ENCODE assay signal across 24 mouse cellular contexts in the genomic region with DNA sequence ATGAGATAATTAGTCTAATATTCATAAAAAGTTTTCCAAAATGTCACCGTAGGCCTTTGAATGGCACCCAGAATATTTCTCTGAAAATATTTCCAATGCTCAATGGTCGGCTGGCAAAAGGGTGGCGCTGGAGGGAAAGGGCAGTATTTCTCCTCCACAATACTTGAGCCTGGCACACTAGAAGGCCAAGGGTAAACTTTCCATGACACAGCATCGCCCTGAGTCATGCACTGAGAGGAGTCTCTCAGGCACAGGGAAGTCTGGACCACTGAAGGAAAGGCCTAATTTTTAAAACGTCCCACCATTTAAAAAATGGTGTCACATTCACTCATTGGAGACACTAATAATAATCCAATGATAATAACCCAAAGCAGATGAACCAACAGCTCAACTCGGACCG. TPM values are rescaled to one million over a fixed set of nuclear protein-coding genes. Genes with fewer than 3 reads are reported as not detected.
DNase-seq lines count a peak whose midpoint lies in the region; ATAC-seq lines count a peak whose summit lies in the region.
"Had no signal": no experiment of that assay in that cellular context is flagged by ENCODE, and none has a peak within 500 bp of the region (broad histone marks: within the 10 kb centered on the region; RNA-seq: fewer than 3 reads in every experiment).

No protein-coding gene starts in this region.

- no peaks in the 10 kb centered on the region for H3K27me3 ChIP-seq in heart, embryonic 12.5 days (replicated peaks)
- H3K27me3 ChIP-seq: embryonic facial prominence, embryonic 12.5 days; embryonic facial prominence, embryonic 15.5 days; forebrain, embryonic 15.5 days; heart, embryonic 13.5 days had no signal

- 82% methylated on average over 7 of the region's 7 CpGs for WGBS in heart, embryonic 12.5 days

- no peaks in the 10 kb centered on the region; the same call in 1 of the 2 replicates for H3K36me3 ChIP-seq in heart, embryonic 12.5 days
- H3K36me3 ChIP-seq: embryonic facial prominence, embryonic 12.5 days; embryonic facial prominence, embryonic 15.5 days; forebrain, embryonic 15.5 days; heart, embryonic 13.5 days had no signal

- H3K4me3 ChIP-seq in heart, embryonic 12.5 days, result no peak overlapping the region
- H3K4me3 ChIP-seq: embryonic facial prominence, embryonic 12.5 days; embryonic facial prominence, embryonic 15.5 days; forebrain, embryonic 15.5 days; heart, embryonic 13.5 days had no signal

- no peak overlapping the region for H3K9ac ChIP-seq in heart, embryonic 12.5 days
- H3K9ac ChIP-seq: embryonic facial prominence, embryonic 12.5 days; embryonic facial prominence, embryonic 15.5 days; forebrain, embryonic 15.5 days; heart, embryonic 13.5 days; hindbrain, embryonic 14.5 days had no signal

- peak; percentile 88 to 93 for DNase-seq in adrenal gland, adult (ENCODE audit: inconsistent age in 2 of 2, low spot score in 1 of 2)
- DNase-seq in adrenal gland, adult 18-20 months (ENCODE audit: low spot score in 2 of 2), result no peak
- DNase-seq in adrenal gland, adult 8-10 months, result peak; percentile 85
- peak; percentile 70 for DNase-seq in adrenal gland, postnatal 25 days
- DNase-seq in lung, postnatal 25 days (ENCODE audit: low spot score), result no peak
- DNase-seq: cerebellum, adult 11 months; cerebellum, adult 2 months; cerebellum, adult 9-11 months; cerebellum, postnatal 25 days; gastrocnemius, postnatal 25 days; heart, adult 18-20 months; heart, postnatal 14 days; heart, postnatal 4 days; kidney, adult 18-20 months had no signal

- no peak overlapping the region for H3K27ac ChIP-seq in heart, embryonic 12.5 days (ENCODE audit: poor library complexity, severe bottlenecking)
- H3K27ac ChIP-seq: embryonic facial prominence, embryonic 12.5 days; embryonic facial prominence, embryonic 15.5 days; forebrain, embryonic 15.5 days; heart, embryonic 13.5 days; hindbrain, embryonic 14.5 days; hindbrain, postnatal 0 days had no signal

- peaks cover 22% of the 10 kb centered on the region for H3K4me1 ChIP-seq in heart, embryonic 12.5 days (replicated peaks)
- H3K4me1 ChIP-seq: embryonic facial prominence, embryonic 15.5 days had no signal

- H3K4me2 ChIP-seq in heart, embryonic 12.5 days, result no peak overlapping the region
- H3K4me2 ChIP-seq: embryonic facial prominence, embryonic 12.5 days; embryonic facial prominence, embryonic 15.5 days; forebrain, embryonic 15.5 days; heart, embryonic 13.5 days; hindbrain, embryonic 14.5 days had no signal

- no peak for ATAC-seq in heart, embryonic 12.5 days (ENCODE audit: insufficient number of reproducible peaks, low FRiP score)
- ATAC-seq: CD4-positive, CD25-positive, alpha-beta regulatory T cell, adult 4 months; forebrain, embryonic 15.5 days; hindbrain, postnatal 0 days; inflammation-experienced regulatory T-cells, adult 6 months; intestine, embryonic 16.5 days had no signal

- H3K9me3 ChIP-seq in heart, embryonic 12.5 days (replicated peaks), result no peaks in the 10 kb centered on the region
- H3K9me3 ChIP-seq: embryonic facial prominence, embryonic 12.5 days; embryonic facial prominence, embryonic 15.5 days; forebrain, embryonic 15.5 days; heart, embryonic 13.5 days had no signal

RNA-seq across cellular contexts. Expression of a gene that starts 9.2 kb away (rescaled TPM):
- total RNA-seq in adrenal gland, adult 18-20 months (2021), result 10 to 100 TPM; 56.4 to 59.2 TPM
- total RNA-seq in adrenal gland, adult 8-10 months (2022), result 100 to 1,000 TPM in 1 of 4 experiments, 10 to 100 TPM in 3; 69.6 to 107 (median 85.5) TPM
- total RNA-seq in adrenal gland, postnatal 25 days (2021), result 80.4 and 89.0 TPM in 2 replicates
- polyA plus RNA-seq in heart, embryonic 12.5 days (2016; fragmentation: Nextera tagmentation; extraction: Ambion mirVana), result 15.4 and 16.9 TPM in 2 replicates

Comparison
In these comparisons a context has a peak if more than half of its experiments do, and no peak if none do; other contexts are left out.
1. DNase-seq: peak in adrenal gland, adult (2 of 2), adrenal gland, adult 8-10 months (single experiment) and adrenal gland, postnatal 25 days (single experiment); none in adrenal gland, adult 18-20 months (0 of 2) and lung, postnatal 25 days (single experiment).